Mouse (Mus musculus) limb, embryonic 12.5 days (tissue): ENCODE results near the gene S1pr1. TPM values are rescaled to one million over a fixed set of nuclear protein-coding genes. Genes with fewer than 3 reads are reported as not detected.
A peak's percentile ranks its signal among the peaks of the same experiment; 100 is the strongest.

ENCODE experiments used
- ATAC-seq: fragments of 200-750 bp; cut with Nextera tagmentation; 2 replicates; pipeline ENCODE4 v1.8.0; 2017; ENCODE audit warnings: low read depth, moderate TSS enrichment; ENCODE audit not compliant: insufficient number of reproducible peaks, insufficient read depth, low FRiP score, low TSS enrichment
- H3K27ac ChIP-seq: fragments of 300-500 bp; sonication (generic); 2 replicates; pipeline ENCODE4 v1.5.1; 2016; ENCODE audit warnings: mild to moderate bottlenecking, moderate library complexity
- H3K27me3 ChIP-seq: fragments of 300-500 bp; sonication (generic); 2 replicates; pipeline ENCODE4 v1.6.1; 2016; ENCODE audit warnings: mild to moderate bottlenecking, moderate library complexity
- H3K36me3 ChIP-seq: fragments of 300-500 bp; sonication (generic); 2 replicates; pipeline ENCODE4 v1.6.1; 2016; ENCODE audit warnings: mild to moderate bottlenecking, moderate library complexity
- H3K4me1 ChIP-seq: fragments of 300-500 bp; sonication (generic); replicated peaks from 2 replicates; pipeline ENCODE4 v1.6.1; 2016
- H3K4me2 ChIP-seq: fragments of 300-500 bp; sonication (generic); 2 replicates; pipeline ENCODE4 v1.6.1; 2016; ENCODE audit warnings: mild to moderate bottlenecking, moderate library complexity
- H3K4me3 ChIP-seq: fragments of 300-500 bp; sonication (generic); replicated peaks from 2 replicates; pipeline ENCODE4 v1.5.1; 2016; ENCODE audit warnings: mild to moderate bottlenecking
- H3K9ac ChIP-seq: fragments of 300-500 bp; sonication (generic); replicated peaks from 2 replicates; pipeline ENCODE4 v1.6.1; 2016; ENCODE audit warnings: mild to moderate bottlenecking, moderate library complexity
- H3K9me3 ChIP-seq: fragments of 300-500 bp; sonication (generic); 2 replicates; pipeline ENCODE4 v1.6.1; 2016; ENCODE audit warnings: mild to moderate bottlenecking, moderate library complexity
- WGBS: fragments of 180-500 bp; shearing (Covaris S2); methylation state at CpG from one replicate; pipeline ENCODE4 v1.1.7; 2016; 5-methylcytosine and 5-hydroxymethylcytosine counted together
- polyA plus RNA-seq: library from polyadenylated mRNA; unstranded; fragments of >200 nt; fragmentation: Nextera tagmentation; extraction: Ambion mirVana; gene quantifications from 2 replicates; pipeline ENCODE4 v1.2.1, GENCODE M21; 2016

Gene S1pr1
- polyA plus RNA-seq, 1 experiment from 2014 or later, result 17.0 TPM

GRCm38 (mm10) chr3:115737785-115738318 lies 23.0 kb upstream of the S1pr1 start:
- no peaks in the 10 kb centered on the region for H3K27me3 ChIP-seq
- no peaks in the 10 kb centered on the region for H3K36me3 ChIP-seq
- H3K9ac ChIP-seq, result no peak overlapping the region
- WGBS, result 30% methylated on average over 11 of the region's 11 CpGs
- H3K4me3 ChIP-seq, result no peak overlapping the region
- H3K4me2 ChIP-seq, result peak overlapping the region; percentile 13; the same call in 1 of the 2 replicates
- 0 out of 2 replicates have a peak overlapping the region, but pooled peaks have one; percentile 17 for H3K27ac ChIP-seq
- H3K4me1 ChIP-seq, result peaks cover 6% of the 10 kb centered on the region; the same call in 1 of the 2 replicates
- H3K9me3 ChIP-seq, result no peaks in the 10 kb centered on the region
- peak; percentile 63 for ATAC-seq

DNA sequence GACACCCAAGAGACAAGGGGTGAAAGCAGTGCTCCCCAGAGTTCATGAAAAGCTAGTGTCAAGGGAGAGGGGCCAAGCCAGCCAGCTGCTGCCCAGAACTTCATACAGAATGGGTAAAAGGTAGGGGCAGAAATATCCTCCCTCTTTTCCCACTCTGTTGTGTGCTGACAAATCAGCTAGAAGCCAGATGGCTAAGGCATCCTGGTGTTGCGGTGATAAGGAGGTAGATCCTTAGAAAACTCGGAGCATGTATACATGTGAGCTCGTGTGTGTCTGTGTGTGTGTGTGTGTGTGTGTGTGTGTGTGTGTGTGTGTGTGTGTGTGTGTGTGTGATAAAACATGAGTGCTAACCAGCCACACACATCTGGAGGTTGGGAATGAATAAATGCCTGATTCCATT lies 20.7 kb upstream of the S1pr1 start:
- Histone ChIP-seq H3K27me3 (no peaks in the 10 kb centered on the region), H3K9ac (no peak overlapping the region), H3K27ac (no peak overlapping the region), H3K4me3 (no peak overlapping the region), H3K4me2 (no peak overlapping the region), H3K4me1 (peaks cover 6% of the 10 kb centered on the region; the same call in 1 of the 2 replicates), H3K36me3 (no peaks in the 10 kb centered on the region), H3K9me3 (no peaks in the 10 kb centered on the region)
- WGBS, result 83% methylated on average over 3 of the region's 3 CpGs
- ATAC-seq, result no peak

DNA sequence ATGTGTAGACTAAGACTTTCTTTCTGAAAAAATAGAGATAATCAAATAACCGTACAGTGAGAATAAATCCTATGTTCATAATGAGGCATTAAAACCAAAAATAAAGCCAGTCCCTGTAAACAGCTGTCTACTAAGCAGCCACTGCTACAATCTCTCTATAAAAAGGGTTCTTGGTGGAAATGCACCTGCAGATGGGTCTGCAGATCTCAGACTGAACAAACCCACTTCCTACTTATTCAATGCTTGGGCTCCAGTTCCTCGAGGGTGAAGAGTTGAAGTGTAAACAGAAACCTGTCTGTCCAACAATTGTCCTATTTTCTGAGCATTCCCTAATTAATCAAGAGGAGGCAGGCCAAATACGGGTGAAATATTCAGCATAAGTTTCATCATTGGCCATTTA lies 20.0 kb upstream of the S1pr1 start:
- Histone ChIP-seq H3K4me1 (peaks cover 6% of the 10 kb centered on the region; the same call in 1 of the 2 replicates), H3K9ac (no peak overlapping the region), H3K9me3 (no peaks in the 10 kb centered on the region), H3K36me3 (no peaks in the 10 kb centered on the region), H3K4me3 (no peak overlapping the region), H3K27me3 (no peaks in the 10 kb centered on the region), H3K4me2 (no peak overlapping the region), H3K27ac (no peak overlapping the region)
- no peak for ATAC-seq
- 81% methylated on average over 3 of the region's 3 CpGs for WGBS

GRCm38 (mm10) chr3:115730336-115730735 lies 15.5 kb upstream of the S1pr1 start:
- Histone ChIP-seq H3K27me3 (no peaks in the 10 kb centered on the region), H3K4me1 (no peaks in the 10 kb centered on the region), H3K4me3 (no peak overlapping the region), H3K9me3 (no peaks in the 10 kb centered on the region), H3K27ac (no peak overlapping the region), H3K9ac (no peak overlapping the region), H3K4me2 (no peak overlapping the region), H3K36me3 (no peaks in the 10 kb centered on the region)
- 89% methylated on average over 7 of the region's 7 CpGs for WGBS
- no peak for ATAC-seq

- no peaks in the 10 kb centered on the region for H3K27me3 ChIP-seq
- H3K9ac ChIP-seq, result no peak overlapping the region
- no peak overlapping the region for H3K4me2 ChIP-seq
- H3K4me3 ChIP-seq, result no peak overlapping the region
- no peaks in the 10 kb centered on the region for H3K9me3 ChIP-seq
- H3K27ac ChIP-seq, result no peak overlapping the region
- WGBS, result 81% methylated on average over 7 of the region's 7 CpGs
- no peaks in the 10 kb centered on the region for H3K4me1 ChIP-seq
- H3K36me3 ChIP-seq, result no peaks in the 10 kb centered on the region
- ATAC-seq, result no peak
Observed at GRCm38 (mm10) chr3:115729187-115729586, 14.3 kb upstream of the S1pr1 start.

GRCm38 (mm10) chr3:115728211-115728610 lies 13.3 kb upstream of the S1pr1 start:
- ATAC-seq, result no peak
- no peak overlapping the region for H3K4me2 ChIP-seq
- WGBS, result 74% methylated on average over 3 of the region's 3 CpGs

DNA sequence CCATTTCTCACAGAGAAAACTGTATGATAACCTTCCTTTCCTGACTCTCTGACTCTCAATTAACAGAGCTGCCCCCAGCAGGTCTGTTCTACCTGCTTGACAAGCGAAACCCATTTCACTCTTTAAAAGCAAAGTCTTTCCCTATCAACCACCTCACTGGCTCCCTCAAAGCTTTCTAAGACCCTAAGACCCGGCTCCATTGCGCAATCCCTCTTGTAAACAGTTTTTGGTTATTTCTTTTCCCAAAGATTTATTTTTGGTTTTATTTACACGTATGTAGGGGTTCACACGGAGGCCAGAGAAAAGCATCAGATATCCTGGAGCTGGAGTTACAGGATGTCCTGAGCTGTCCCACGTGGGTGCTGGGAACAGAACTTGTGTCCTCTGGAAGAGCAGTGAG lies 4.0 kb upstream of the S1pr1 start:
- Histone ChIP-seq H3K4me2 (no peak overlapping the region), H3K36me3 (no peaks in the 10 kb centered on the region), H3K27ac (no peak overlapping the region), H3K9ac (no peak overlapping the region), H3K27me3 (no peaks in the 10 kb centered on the region), H3K4me1 (peaks cover 11% of the 10 kb centered on the region; the same call in 1 of the 2 replicates), H3K9me3 (no peaks in the 10 kb centered on the region), H3K4me3 (no peak overlapping the region)
- WGBS, result 81% methylated on average over 6 of the region's 6 CpGs
- ATAC-seq, result no peak

More at GRCm38 (mm10) chr3:115728211-115728610, 13.3 kb upstream of the S1pr1 start:
- Histone ChIP-seq H3K27me3 (no peaks in the 10 kb centered on the region), H3K27ac (no peak overlapping the region), H3K9me3 (no peaks in the 10 kb centered on the region), H3K4me3 (no peak overlapping the region), H3K9ac (no peak overlapping the region), H3K36me3 (no peaks in the 10 kb centered on the region), H3K4me1 (no peaks in the 10 kb centered on the region)

GRCm38 (mm10) chr3:115715900-115716515 lies 1.1 kb upstream of the S1pr1 start:
- Histone ChIP-seq H3K9ac (peak overlapping the region; percentile 72), H3K9me3 (no peaks in the 10 kb centered on the region), H3K4me1 (peaks cover 17% of the 10 kb centered on the region), H3K36me3 (peaks cover 13% of the 10 kb centered on the region), H3K4me2 (peak overlapping the region; percentile 69), H3K27me3 (no peaks in the 10 kb centered on the region), H3K4me3 (peak overlapping the region; percentile 56), H3K27ac (peak overlapping the region; percentile 90)
- no peak for ATAC-seq
- 73% methylated on average over 3 of the region's 3 CpGs for WGBS

DNA sequence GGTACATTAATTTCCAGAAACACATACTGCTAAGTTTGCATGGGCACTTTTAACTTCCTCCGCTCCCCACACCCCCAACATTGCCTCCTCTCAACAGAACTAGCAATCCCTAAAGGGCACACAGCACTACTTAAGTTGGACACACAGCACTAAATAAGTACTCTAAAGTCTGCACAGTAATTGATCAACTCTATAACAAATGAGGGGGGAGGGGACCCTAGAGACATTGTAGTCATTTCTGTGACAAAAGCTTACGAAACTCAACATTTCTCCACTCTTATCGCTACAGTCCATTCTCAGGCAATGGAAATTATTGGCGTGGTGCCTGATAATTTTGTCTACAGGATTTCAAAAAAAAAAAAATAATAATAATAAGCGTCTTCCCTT lies 830 bp downstream of the S1pr1 start:
- H3K4me2 ChIP-seq, result peak overlapping the region; percentile 69
- WGBS, result 9% methylated on average over 5 of the region's 5 CpGs

GRCm38 (mm10) chr3:115713417-115714048 lies 1.3 kb downstream of the S1pr1 start:
- peak overlapping the region; percentile 72; the same call in 1 of the 2 replicates for H3K9ac ChIP-seq
- H3K27me3 ChIP-seq, result no peaks in the 10 kb centered on the region
- WGBS, result 17% methylated on average over 22 of the region's 22 CpGs
- H3K27ac ChIP-seq, result peak overlapping the region; percentile 64
- H3K9me3 ChIP-seq, result no peaks in the 10 kb centered on the region
- peaks cover 17% of the 10 kb centered on the region for H3K4me1 ChIP-seq
- peaks cover 13% of the 10 kb centered on the region for H3K36me3 ChIP-seq
- H3K4me3 ChIP-seq, result peak overlapping the region; percentile 56
- peak overlapping the region; percentile 69 for H3K4me2 ChIP-seq
- no peak for ATAC-seq

More for the DNA sequence above, 830 bp downstream of the S1pr1 start:
- Histone ChIP-seq H3K9ac (peak overlapping the region; percentile 72), H3K4me3 (peak overlapping the region; percentile 56), H3K36me3 (peaks cover 13% of the 10 kb centered on the region), H3K27me3 (no peaks in the 10 kb centered on the region), H3K4me1 (peaks cover 17% of the 10 kb centered on the region), H3K27ac (peak overlapping the region; percentile 29; the same call in 1 of the 2 replicates), H3K9me3 (no peaks in the 10 kb centered on the region)
- no peak for ATAC-seq

DNA sequence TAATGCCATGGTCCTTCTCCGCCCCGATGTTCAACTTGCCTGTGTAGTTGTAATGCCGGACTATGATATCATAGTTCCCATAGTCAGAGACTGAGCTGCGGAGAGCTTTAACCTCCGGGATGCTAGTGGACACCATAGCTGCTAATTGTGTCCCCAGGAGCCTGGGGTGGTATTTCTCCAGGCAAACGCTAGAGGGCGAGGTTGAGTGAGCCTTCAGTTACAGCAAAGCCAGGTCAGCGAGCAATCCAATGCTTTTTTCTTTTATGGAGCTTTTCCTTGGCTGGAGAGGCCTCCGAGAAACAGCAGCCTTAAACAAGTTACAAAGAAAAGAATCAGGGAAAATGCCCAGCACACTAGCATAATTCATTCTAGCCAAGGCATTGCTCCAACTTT lies 2.1 kb downstream of the S1pr1 start:
- no peaks in the 10 kb centered on the region for H3K27me3 ChIP-seq
- WGBS, result 17% methylated on average over 9 of the region's 9 CpGs
- H3K4me2 ChIP-seq, result peak overlapping the region; percentile 69
- peaks cover 13% of the 10 kb centered on the region for H3K36me3 ChIP-seq
- H3K27ac ChIP-seq, result 0 out of 2 replicates have a peak overlapping the region, but pooled peaks have one; percentile 64
- H3K9ac ChIP-seq, result no peak overlapping the region
- no peak for ATAC-seq
- peak overlapping the region; percentile 56 for H3K4me3 ChIP-seq
- no peaks in the 10 kb centered on the region for H3K9me3 ChIP-seq
- H3K4me1 ChIP-seq, result peaks cover 17% of the 10 kb centered on the region
